Mouse (Mus musculus): ENCODE results near the gene Eif4ebp2. TPM values are rescaled to one million over a fixed set of nuclear protein-coding genes. Genes with fewer than 3 reads are reported as not detected.

Gene Eif4ebp2
- polyA plus RNA-seq (2015; fragmentation: Nextera tagmentation; extraction: Ambion mirVana) = 50.3 and 61.8 TPM in 2 replicates

GRCm38 (mm10) chr10:61452645-61453044, at the start of gene Eif4ebp2:
Gene Eif4ebp2 (minus strand): TSS chr10:61452661.
- H3K4me2 ChIP-seq = peak within 1 kb of the TSS; percentile 96
- peak; percentile 99 for ATAC-seq (ENCODE audit: low read depth)
- no peaks in the 10 kb centered on the region for H3K36me3 ChIP-seq
- H3K4me3 ChIP-seq = peak within 1 kb of the TSS; percentile 93
- H3K27ac ChIP-seq (replicated peaks) = peak within 1 kb of the TSS; percentile 88
- H3K27me3 ChIP-seq = no peaks in the 10 kb centered on the region
- peaks cover 42% of the 10 kb centered on the region for H3K4me1 ChIP-seq (replicated peaks)
- WGBS = under 1% methylated on average over 34 of the region's 36 CpGs
- 0 out of 2 replicates have a peak, but pooled peaks cover 3% of the 10 kb centered on the region for H3K9me3 ChIP-seq
- peak within 1 kb of the TSS; percentile 97 for H3K9ac ChIP-seq

- peaks cover 11% of the 10 kb centered on the region; the same call in 1 of the 2 replicates for H3K4me1 ChIP-seq (replicated peaks)
- 64% methylated on average over 7 of the region's 7 CpGs for WGBS
- H3K27ac ChIP-seq (replicated peaks) = no peak overlapping the region
- no peak overlapping the region for H3K4me3 ChIP-seq
- no peak overlapping the region for H3K9ac ChIP-seq
- ATAC-seq (ENCODE audit: low read depth) = no peak
- no peak overlapping the region for H3K4me2 ChIP-seq
- no peaks in the 10 kb centered on the region for H3K27me3 ChIP-seq
- no peaks in the 10 kb centered on the region for H3K9me3 ChIP-seq
- H3K36me3 ChIP-seq = no peaks in the 10 kb centered on the region
These were observed 48.3 kb upstream of the Eif4ebp2 start for GRCm38 (mm10) chr10:61500756-61501155.

- WGBS = 79% methylated on average over 20 of the region's 20 CpGs
- Histone ChIP-seq H3K36me3 (no peaks in the 10 kb centered on the region), H3K27ac (replicated peaks) (no peak overlapping the region), H3K27me3 (no peaks in the 10 kb centered on the region), H3K4me1 (replicated peaks) (peaks cover 17% of the 10 kb centered on the region; the same call in 1 of the 2 replicates), H3K4me3 (no peak overlapping the region), H3K9me3 (no peaks in the 10 kb centered on the region), H3K4me2 (no peak overlapping the region), H3K9ac (no peak overlapping the region)
- no peak for ATAC-seq (ENCODE audit: low read depth)
These were observed 47.3 kb upstream of the Eif4ebp2 start for GRCm38 (mm10) chr10:61499505-61500466.

- no peak overlapping the region for H3K9ac ChIP-seq
- H3K4me2 ChIP-seq = no peak overlapping the region
- no peaks in the 10 kb centered on the region for H3K27me3 ChIP-seq
- H3K4me3 ChIP-seq = no peak overlapping the region
- 56% methylated on average over 9 of the region's 9 CpGs for WGBS
- no peaks in the 10 kb centered on the region for H3K9me3 ChIP-seq
- H3K27ac ChIP-seq (replicated peaks) = no peak overlapping the region
- ATAC-seq (ENCODE audit: low read depth) = no peak
- no peaks in the 10 kb centered on the region for H3K36me3 ChIP-seq
- peaks cover 17% of the 10 kb centered on the region; the same call in 1 of the 2 replicates for H3K4me1 ChIP-seq (replicated peaks)
These were observed 43.8 kb upstream of the Eif4ebp2 start for GRCm38 (mm10) chr10:61496231-61496630.

- Histone ChIP-seq H3K36me3 (no peaks in the 10 kb centered on the region), H3K9me3 (no peaks in the 10 kb centered on the region), H3K4me3 (no peak overlapping the region), H3K27ac (replicated peaks) (peak overlapping the region; percentile 1; the same call in 1 of the 2 replicates), H3K4me2 (no peak overlapping the region), H3K4me1 (replicated peaks) (peaks cover 17% of the 10 kb centered on the region; the same call in 1 of the 2 replicates), H3K9ac (peak overlapping the region; percentile 8; the same call in 1 of the 2 replicates), H3K27me3 (no peaks in the 10 kb centered on the region)
- ATAC-seq (ENCODE audit: low read depth) = no peak
- WGBS = 74% methylated on average over 4 of the region's 4 CpGs
These were observed 43.0 kb upstream of the Eif4ebp2 start for GRCm38 (mm10) chr10:61495461-61495860.

- WGBS = 7% methylated on average over 11 of the region's 11 CpGs
- H3K4me3 ChIP-seq = no peak overlapping the region
- H3K36me3 ChIP-seq = no peaks in the 10 kb centered on the region
- no peaks in the 10 kb centered on the region for H3K9me3 ChIP-seq
- H3K4me1 ChIP-seq (replicated peaks) = peaks cover 13% of the 10 kb centered on the region; the same call in 1 of the 2 replicates
- no peak overlapping the region for H3K9ac ChIP-seq
- no peaks in the 10 kb centered on the region for H3K27me3 ChIP-seq
- no peak overlapping the region for H3K27ac ChIP-seq (replicated peaks)
- no peak for ATAC-seq (ENCODE audit: low read depth)
- H3K4me2 ChIP-seq = no peak overlapping the region
These were observed 39.6 kb upstream of the Eif4ebp2 start for GRCm38 (mm10) chr10:61492040-61492439.

- H3K4me2 ChIP-seq = no peak overlapping the region
These were observed 39.1 kb upstream of the Eif4ebp2 start for GRCm38 (mm10) chr10:61491573-61491972.

GRCm38 (mm10) chr10:61488522-61489110, 36.2 kb upstream of the Eif4ebp2 start:
- ATAC-seq (ENCODE audit: low read depth) = no peak
- no peak overlapping the region for H3K4me3 ChIP-seq
- no peaks in the 10 kb centered on the region for H3K36me3 ChIP-seq
- H3K9me3 ChIP-seq = no peaks in the 10 kb centered on the region
- H3K4me1 ChIP-seq (replicated peaks) = no peaks in the 10 kb centered on the region
- WGBS = 84% methylated on average over 6 of the region's 6 CpGs
- H3K9ac ChIP-seq = no peak overlapping the region
- H3K4me2 ChIP-seq = no peak overlapping the region
- no peaks in the 10 kb centered on the region for H3K27me3 ChIP-seq
- no peak overlapping the region for H3K27ac ChIP-seq (replicated peaks)

More at GRCm38 (mm10) chr10:61491573-61491972, 39.1 kb upstream of the Eif4ebp2 start:
- no peak overlapping the region for H3K4me3 ChIP-seq
- H3K9me3 ChIP-seq = no peaks in the 10 kb centered on the region
- peaks cover 13% of the 10 kb centered on the region; the same call in 1 of the 2 replicates for H3K4me1 ChIP-seq (replicated peaks)
- no peaks in the 10 kb centered on the region for H3K36me3 ChIP-seq
- H3K27me3 ChIP-seq = no peaks in the 10 kb centered on the region
- no peak overlapping the region for H3K9ac ChIP-seq
- ATAC-seq (ENCODE audit: low read depth) = no peak
- no peak overlapping the region for H3K27ac ChIP-seq (replicated peaks)
- 52% methylated on average over 8 of the region's 8 CpGs for WGBS

- Histone ChIP-seq H3K36me3 (no peaks in the 10 kb centered on the region), H3K27me3 (no peaks in the 10 kb centered on the region), H3K4me1 (replicated peaks) (no peaks in the 10 kb centered on the region), H3K9me3 (no peaks in the 10 kb centered on the region), H3K4me3 (no peak overlapping the region), H3K9ac (no peak overlapping the region), H3K27ac (replicated peaks) (no peak overlapping the region), H3K4me2 (no peak overlapping the region)
- ATAC-seq (ENCODE audit: low read depth) = no peak
- 87% methylated on average over 8 of the region's 8 CpGs for WGBS
These were observed 34.3 kb upstream of the Eif4ebp2 start for GRCm38 (mm10) chr10:61486551-61487339.

GRCm38 (mm10) chr10:61484801-61485200, 32.3 kb upstream of the Eif4ebp2 start:
- H3K9me3 ChIP-seq = no peaks in the 10 kb centered on the region
- H3K27ac ChIP-seq (replicated peaks) = no peak overlapping the region
- no peaks in the 10 kb centered on the region for H3K36me3 ChIP-seq
- WGBS = 78% methylated on average over 11 of the region's 11 CpGs
- no peaks in the 10 kb centered on the region for H3K4me1 ChIP-seq (replicated peaks)
- no peak for ATAC-seq (ENCODE audit: low read depth)
- H3K27me3 ChIP-seq = no peaks in the 10 kb centered on the region
- no peak overlapping the region for H3K4me3 ChIP-seq
- H3K4me2 ChIP-seq = no peak overlapping the region
- H3K9ac ChIP-seq = no peak overlapping the region

GRCm38 (mm10) chr10:61482771-61483170, 30.3 kb upstream of the Eif4ebp2 start:
- H3K4me2 ChIP-seq = no peak overlapping the region
- no peaks in the 10 kb centered on the region for H3K36me3 ChIP-seq
- no peak overlapping the region for H3K4me3 ChIP-seq
- H3K27ac ChIP-seq (replicated peaks) = no peak overlapping the region
- 83% methylated on average over 7 of the region's 7 CpGs for WGBS
- H3K9ac ChIP-seq = no peak overlapping the region
- no peaks in the 10 kb centered on the region for H3K9me3 ChIP-seq
- no peak for ATAC-seq (ENCODE audit: low read depth)
- no peaks in the 10 kb centered on the region for H3K27me3 ChIP-seq
- 0 out of 2 replicates have a peak, but pooled peaks cover under 1% of the 10 kb centered on the region for H3K4me1 ChIP-seq (replicated peaks)
